Mouse (Mus musculus) T-helper 2 cell (primary cell): ENCODE results near the gene Gm35315.
"Not testable (repeated sequence)": the region's sequence is repeated elsewhere in the genome, so short reads cannot be mapped to it uniquely, and the experiment has no call there.

Experiments
- in situ Hi-C: fragments of 300-600 bp; cut with MboI, MseI; formaldehyde crosslinking; loops from one replicate; pipeline ENCODE4 v1.15.1; 2025; ENCODE audit warnings: high pct_unique_total_duplicates

Gene Gm35315

DNA sequence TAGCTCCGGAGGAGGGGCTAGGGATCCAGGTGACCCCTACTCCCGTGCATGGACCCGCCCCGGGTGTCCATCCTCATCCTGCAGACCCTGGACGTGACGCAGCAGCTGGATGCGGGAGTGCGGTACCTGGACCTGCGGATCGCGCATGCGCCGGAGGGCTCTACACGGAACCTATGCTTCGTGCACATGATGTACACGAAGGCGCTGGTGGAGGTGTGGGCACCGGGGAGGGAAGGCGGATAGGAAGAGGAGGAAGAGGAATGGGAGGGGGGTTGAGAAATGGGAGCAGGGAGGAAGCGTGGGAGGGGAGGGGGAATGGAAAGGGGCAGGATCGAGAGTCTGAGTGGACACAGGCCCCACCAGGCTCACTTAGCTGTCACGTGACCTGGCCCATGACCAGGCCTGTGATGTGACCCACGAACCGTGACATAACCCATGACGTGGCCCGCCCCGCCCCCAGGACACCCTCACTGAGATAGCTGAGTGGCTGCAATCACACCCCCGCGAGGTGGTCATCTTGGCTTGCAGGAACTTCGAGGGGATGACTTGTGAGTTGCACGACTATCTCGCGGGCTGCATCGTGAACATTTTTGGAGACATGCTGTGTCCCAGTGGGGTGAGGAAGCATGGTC, 7.6 kb upstream of the Gm35315 start:
- in situ Hi-C loops: loop anchor here (25.0 kb wide), 1 partner anchor 1640 kb away; the partner anchor contains the start of gene Pcgf3

- in situ Hi-C loops: loop anchor here (25.0 kb wide), 1 partner anchor 1639 kb away; the partner anchor contains the start of gene Pcgf3
These were observed 6.9 kb upstream of the Gm35315 start for GRCm38 (mm10) chr5:110100921-110101631.

DNA sequence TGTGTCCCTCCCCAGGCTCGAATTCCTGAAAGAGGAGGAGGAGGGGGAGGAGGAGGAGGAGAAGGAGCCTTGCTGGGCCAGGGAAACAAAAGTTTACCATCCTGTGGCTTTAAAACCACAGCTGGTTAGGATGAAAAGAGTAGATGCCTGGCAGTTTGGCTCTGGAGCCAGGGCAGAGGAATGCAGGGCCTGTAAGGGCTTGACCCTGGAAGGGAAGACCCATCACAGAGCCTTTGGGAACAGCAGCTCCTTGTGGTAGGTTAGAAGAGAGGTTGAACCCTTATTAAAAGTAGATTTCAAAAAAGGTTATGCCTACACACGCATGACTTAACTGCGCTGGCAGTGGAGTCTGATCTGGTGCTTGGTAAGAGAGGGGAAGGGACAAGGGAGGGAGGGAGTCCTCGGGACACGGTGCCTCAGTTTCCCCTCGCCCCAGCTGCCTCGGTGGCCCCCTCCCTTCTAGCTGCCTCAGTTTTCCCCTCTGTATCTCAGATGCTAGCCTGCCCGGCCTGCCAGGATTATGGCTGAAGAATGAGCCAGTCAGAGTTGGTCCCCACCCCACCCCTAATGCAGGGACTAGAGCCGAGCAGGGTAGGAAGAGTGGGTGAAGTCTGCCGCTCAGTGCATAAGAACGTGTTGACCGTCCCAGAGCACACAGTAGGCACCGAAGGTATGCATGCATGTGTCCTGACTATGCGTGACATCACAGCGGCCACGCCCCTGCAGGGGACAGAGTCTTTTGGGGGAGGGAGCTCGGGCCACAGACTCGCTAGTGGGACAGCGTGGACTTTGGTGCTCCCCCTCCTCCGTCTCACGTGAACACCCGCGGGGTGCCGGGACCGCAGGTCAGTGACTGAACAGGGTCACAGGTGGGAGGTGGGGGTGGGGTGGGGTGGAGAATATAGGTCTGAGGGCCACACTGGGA, 5.7 kb upstream of the Gm35315 start, which contains the start of gene Plcxd1:
Gene Plcxd1, plus strand, starts transcription at position 314 of the 925 bp plus-strand sequence.
- in situ Hi-C loops: loop anchor here (5.0 to 25.0 kb wide), 2 partner anchors 548 to 1638 kb away; partner anchors contain the start of gene Pcgf3

GRCm38 (mm10) chr5:110098991-110099477, 4.8 kb upstream of the Gm35315 start:
- in situ Hi-C loops: loop anchor here (5.0 kb wide), 1 partner anchor 547 kb away; no protein-coding TSS in a partner anchor

GRCm38 (mm10) chr5:110094847-110095213, 610 bp upstream of the Gm35315 start:
- in situ Hi-C loops: loop anchor here (5.0 kb wide), 1 partner anchor 543 kb away; no protein-coding TSS in a partner anchor

DNA sequence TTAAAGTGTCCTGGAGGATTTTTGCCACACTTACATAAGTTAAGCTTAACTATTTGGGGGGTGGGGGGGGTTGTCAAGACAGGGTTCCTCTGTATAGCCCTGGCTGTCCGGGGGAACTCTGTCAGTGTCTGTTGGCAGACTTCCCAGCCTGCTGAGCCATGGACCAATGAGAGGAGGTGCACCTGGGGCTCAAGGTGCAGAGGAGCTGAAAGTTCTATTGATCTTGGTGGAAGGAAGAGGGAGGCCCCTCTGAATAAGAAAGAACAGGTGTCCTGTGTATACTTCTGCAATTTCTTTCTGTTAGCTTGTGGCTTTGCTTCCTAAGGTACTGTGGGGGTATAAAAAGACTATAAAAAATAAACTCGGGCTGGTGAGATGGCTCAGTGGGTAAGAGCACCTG, 2.7 kb downstream of the Gm35315 start:
- in situ Hi-C loops: no loop called here

- in situ Hi-C loops: no loop called here
These were observed 7.9 kb downstream of the Gm35315 start for GRCm38 (mm10) chr5:110086161-110086866.

DNA sequence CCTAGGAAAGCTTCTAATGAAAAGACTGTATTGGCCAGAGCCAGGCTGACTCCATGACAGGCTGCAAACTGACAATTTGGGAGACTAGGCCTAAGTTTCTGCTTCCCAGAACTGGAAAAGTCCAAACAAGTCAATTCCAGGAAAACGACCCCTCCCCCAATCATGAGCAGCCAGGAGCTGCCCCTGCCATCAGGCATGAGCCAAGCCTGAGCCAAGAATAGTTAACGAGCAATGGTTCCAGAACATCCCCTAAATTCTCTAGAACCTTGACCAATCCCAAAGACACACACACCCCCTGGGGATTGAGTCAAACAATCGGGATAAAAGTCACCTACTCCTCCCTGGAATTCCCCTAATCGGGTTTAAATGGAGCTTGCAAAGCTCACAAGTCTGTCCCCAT, 11.3 kb downstream of the Gm35315 start:
- in situ Hi-C loops: no loop called here

DNA sequence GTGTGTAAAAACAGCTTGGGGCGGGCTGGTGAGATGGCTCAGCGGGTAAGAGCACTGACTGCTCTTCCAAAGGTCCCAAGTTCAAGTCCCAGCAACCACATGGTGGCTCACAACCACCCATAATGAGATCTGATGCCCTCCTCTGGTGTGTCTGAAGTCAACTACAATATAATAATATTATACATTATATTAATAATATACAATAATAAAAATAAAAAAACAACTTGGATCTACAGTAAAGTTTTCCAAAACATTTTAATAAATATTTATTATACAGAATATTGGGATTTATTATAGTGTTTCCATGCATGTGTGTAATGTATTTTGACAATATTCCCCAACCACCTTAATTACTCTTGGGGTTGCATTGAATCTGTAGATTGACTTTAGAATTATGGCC, 21.8 kb downstream of the Gm35315 start, which contains the start of gene Gm17655:
Gene Gm17655, minus strand, starts transcription at position 101 of the 400 bp plus-strand sequence.
- in situ Hi-C loops: not testable (repeated sequence)

- in situ Hi-C loops: no loop called here
These were observed 36.4 kb downstream of the Gm35315 start for GRCm38 (mm10) chr5:110057637-110058408.
